Mouse (Mus musculus): Measurements from ENCODE around the gene Ctnna2.

The Ctnna2 gene

GRCm38 (mm10) chr6:77979241-77979961 is at the start of gene Ctnna2:
Ctnna2 (minus strand) TSS chr6:77979699.
- DNase-seq (ENCODE audit: low spot score): peak; percentile 89

GRCm38 (mm10) chr6:77980137-77981052 is 896 bp upstream of the Ctnna2 start:
- DNase-seq (ENCODE audit: low spot score): peak; percentile 55

GRCm38 (mm10) chr6:77978476-77979240 is 841 bp downstream of the Ctnna2 start:
- DNase-seq (ENCODE audit: low spot score): no peak

GRCm38 (mm10) chr6:77970545-77971242 is 8.8 kb downstream of the Ctnna2 start:
- DNase-seq (ENCODE audit: low spot score): peak; percentile 49

GRCm38 (mm10) chr6:77969774-77970173 is 9.7 kb downstream of the Ctnna2 start:
- peak; percentile 40 for DNase-seq (ENCODE audit: low spot score)

- no peak for DNase-seq (ENCODE audit: low spot score)
These were observed 17.5 kb downstream of the Ctnna2 start for GRCm38 (mm10) chr6:77962011-77962410.

- no peak for DNase-seq (ENCODE audit: low spot score)
These were observed 28.2 kb downstream of the Ctnna2 start for GRCm38 (mm10) chr6:77951276-77951675.

- DNase-seq (ENCODE audit: low spot score): no peak
These were observed 28.8 kb downstream of the Ctnna2 start for GRCm38 (mm10) chr6:77950690-77951089.

GRCm38 (mm10) chr6:77929375-77929774 is 50.1 kb downstream of the Ctnna2 start:
- DNase-seq (ENCODE audit: low spot score): no peak

- no peak for DNase-seq (ENCODE audit: low spot score)
These were observed 106.3 kb downstream of the Ctnna2 start for GRCm38 (mm10) chr6:77873150-77873549.

- no peak for DNase-seq (ENCODE audit: low spot score)
These were observed 110.2 kb downstream of the Ctnna2 start for GRCm38 (mm10) chr6:77869313-77869712.

GRCm38 (mm10) chr6:77868119-77868518 is 111.4 kb downstream of the Ctnna2 start:
- DNase-seq (ENCODE audit: low spot score): no peak

- DNase-seq (ENCODE audit: low spot score): no peak
These were observed 116.1 kb downstream of the Ctnna2 start for GRCm38 (mm10) chr6:77863379-77863778.

- DNase-seq (ENCODE audit: low spot score): no peak
These were observed 116.7 kb downstream of the Ctnna2 start for GRCm38 (mm10) chr6:77862781-77863180.

- no peak for DNase-seq (ENCODE audit: low spot score)
These were observed 130.1 kb downstream of the Ctnna2 start for GRCm38 (mm10) chr6:77849438-77849837.

GRCm38 (mm10) chr6:77848796-77849195 is 130.7 kb downstream of the Ctnna2 start:
- no peak for DNase-seq (ENCODE audit: low spot score)

GRCm38 (mm10) chr6:77847651-77848050 is 131.8 kb downstream of the Ctnna2 start:
- DNase-seq (ENCODE audit: low spot score): no peak

GRCm38 (mm10) chr6:77839076-77839475 is 140.4 kb downstream of the Ctnna2 start:
- no peak for DNase-seq (ENCODE audit: low spot score)

- DNase-seq (ENCODE audit: low spot score): no peak
These were observed 140.8 kb downstream of the Ctnna2 start for GRCm38 (mm10) chr6:77838653-77839052.

GRCm38 (mm10) chr6:77837543-77837942 is 142.0 kb downstream of the Ctnna2 start:
- DNase-seq (ENCODE audit: low spot score): no peak

GRCm38 (mm10) chr6:77834680-77835079 is 144.8 kb downstream of the Ctnna2 start:
- no peak for DNase-seq (ENCODE audit: low spot score)

- DNase-seq (ENCODE audit: low spot score): no peak
These were observed 152.0 kb downstream of the Ctnna2 start for GRCm38 (mm10) chr6:77827526-77827925.

Data from testis, postnatal 10 days (tissue).